Mouse (Mus musculus): ENCODE data around the gene 2310061I04Rik.

- TF ChIP-seq CTCF (IDR thresholded peaks at IDR 0.05; ENCODE audit: borderline replicate concordance, insufficient read depth, low read depth, low read length) (no peak), POLR2A (IDR thresholded peaks at IDR 0.05; ENCODE audit: borderline replicate concordance, insufficient read depth, low read length) (no peak)
These were observed 14.3 kb downstream of the 2310061I04Rik start for GRCm38 (mm10) chr17:35882924-35883323.
